Mouse (Mus musculus): ENCODE measurements at regions not wholly inside any gene's neighbourhood (a gene's known extent, or its start where the extent isn't known, plus 50 kb on each side); places are given as distances from the start of the nearest gene placed in this dataset.

DNA sequence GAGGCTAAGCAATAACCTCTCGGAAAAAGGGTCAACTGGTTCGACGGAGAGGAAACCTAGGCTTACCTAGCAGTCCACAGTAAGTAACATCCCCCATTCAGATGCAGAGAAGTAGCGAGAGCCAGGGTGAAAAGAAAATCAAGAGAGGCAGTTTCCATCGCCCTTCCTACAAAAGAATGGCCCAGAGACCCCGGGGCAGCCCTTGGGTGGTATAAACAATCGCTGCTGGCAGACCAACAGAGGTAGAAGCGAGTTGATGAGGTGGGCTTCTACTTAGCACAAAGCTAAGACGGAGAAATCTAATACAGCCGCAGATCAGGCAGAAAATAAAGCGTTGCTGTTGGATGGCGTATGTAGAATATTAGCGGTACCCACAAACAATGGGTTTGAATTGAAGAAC lies 57.8 kb upstream of the Arl15 start:
- DNase-seq (ENCODE audit: low spot score) = no peak

DNA sequence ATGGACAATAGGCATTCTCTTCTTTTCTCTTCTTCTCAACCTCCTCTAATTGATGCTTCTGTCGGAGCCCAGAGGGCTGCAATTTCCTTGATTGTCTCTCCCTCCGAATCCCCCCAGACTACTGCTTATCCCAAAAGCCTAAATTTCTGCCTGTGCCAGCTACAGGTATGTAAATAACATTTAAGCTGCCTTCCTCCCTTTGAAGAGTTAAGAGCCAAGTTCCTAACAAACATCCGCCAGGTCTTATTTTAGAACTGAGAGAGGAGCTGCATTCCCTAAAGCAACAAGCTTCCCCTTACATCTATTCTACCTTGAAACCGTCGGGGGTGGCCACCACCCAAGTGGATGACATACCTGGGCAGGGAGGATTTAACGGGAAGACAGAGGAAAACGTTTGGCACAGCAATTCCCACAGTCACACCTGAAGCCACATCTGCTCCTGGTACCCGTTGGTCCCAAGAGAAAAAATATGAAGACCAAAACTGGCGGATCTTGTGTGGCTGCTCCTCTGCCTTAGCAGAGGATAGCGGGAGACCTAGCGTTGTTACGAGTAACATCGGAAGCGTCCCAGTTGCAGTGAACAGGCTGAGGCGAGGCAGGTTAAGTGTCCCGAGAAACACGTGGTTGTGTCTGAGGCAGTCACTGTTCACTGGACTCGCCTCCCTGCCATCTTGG lies 58.6 kb upstream of the Arl15 start:
- DNase-seq (ENCODE audit: low spot score) = no peak

DNA sequence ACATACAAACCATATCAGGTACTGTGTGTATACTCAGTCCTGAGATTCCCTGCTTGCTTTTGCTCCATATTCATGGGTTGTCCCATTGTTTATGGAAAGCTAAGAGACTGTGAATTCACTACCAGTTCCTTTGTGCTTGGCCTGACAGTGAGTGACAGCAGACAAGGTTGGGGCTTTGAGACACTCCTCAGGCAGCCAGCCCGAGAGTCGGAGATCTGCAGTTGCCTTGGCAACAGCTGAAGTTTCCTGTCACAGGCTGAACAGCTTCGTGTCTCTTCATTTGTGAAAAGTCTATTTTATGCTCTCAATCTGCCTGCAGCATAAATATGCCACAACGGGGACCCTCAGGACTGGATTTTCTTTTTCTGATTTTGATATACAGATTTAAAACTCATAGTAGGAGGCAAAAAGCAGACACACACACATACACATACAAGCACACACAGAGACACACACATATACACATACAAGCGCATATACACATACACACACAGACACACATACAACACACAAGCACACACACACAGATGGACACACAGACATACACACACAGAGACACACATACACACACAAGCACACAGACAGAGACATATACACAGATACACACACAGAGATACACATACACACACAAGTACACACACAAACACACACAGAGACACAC lies 60.0 kb upstream of the Arl15 start:
- no peak for DNase-seq (ENCODE audit: low spot score)

DNA sequence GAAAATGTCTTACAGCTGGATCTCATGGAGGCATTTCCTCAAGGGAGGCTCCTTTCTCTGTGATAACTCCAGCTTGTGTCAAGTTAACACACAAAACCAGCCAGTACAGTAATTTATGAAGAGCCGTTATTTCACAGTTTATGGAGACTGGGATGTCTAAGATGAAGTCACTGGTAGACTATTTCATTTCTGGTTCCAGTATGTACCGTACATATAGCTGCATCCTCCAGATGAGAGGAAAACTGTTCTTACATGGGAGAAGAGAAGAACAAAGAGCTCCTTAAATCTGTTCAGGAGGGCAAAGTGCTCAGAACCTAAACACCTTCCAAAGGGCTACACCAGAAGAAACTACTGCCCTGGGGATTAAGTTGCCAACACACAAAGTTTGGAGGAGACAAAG lies 60.6 kb upstream of the Arl15 start:
- no peak for DNase-seq (ENCODE audit: low spot score)

DNA sequence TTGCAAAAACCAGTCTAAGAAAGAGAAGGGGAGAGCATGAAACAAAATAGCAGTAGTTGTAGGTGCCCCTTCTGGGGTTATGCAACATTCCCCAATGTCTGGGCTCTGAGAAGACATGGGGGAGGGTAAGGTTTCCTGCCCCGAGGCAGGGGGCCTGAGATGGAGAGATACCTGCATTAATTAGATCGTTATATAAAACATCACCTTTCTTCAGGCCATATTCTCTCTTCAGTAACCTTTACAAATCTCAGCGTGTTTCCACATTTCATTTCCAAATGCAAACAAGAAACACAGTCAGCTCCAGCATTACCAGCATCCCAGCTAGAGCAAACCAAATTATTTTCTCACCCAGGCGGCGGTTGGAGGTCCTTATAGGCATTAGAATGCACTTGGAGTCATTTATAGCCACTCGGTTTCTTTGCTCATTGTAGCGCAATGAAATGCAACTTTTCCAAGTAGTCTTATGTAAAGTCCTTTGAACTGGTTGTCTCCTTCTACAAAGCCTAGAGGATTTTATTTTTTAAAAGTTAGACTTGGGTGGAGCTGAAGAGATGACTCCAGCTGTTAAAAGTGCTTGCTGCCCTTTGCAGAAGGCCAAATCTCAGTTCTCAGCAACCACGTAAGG lies 63.4 kb upstream of the Arl15 start:
- DNase-seq (ENCODE audit: low spot score) = peak; percentile 4

DNA sequence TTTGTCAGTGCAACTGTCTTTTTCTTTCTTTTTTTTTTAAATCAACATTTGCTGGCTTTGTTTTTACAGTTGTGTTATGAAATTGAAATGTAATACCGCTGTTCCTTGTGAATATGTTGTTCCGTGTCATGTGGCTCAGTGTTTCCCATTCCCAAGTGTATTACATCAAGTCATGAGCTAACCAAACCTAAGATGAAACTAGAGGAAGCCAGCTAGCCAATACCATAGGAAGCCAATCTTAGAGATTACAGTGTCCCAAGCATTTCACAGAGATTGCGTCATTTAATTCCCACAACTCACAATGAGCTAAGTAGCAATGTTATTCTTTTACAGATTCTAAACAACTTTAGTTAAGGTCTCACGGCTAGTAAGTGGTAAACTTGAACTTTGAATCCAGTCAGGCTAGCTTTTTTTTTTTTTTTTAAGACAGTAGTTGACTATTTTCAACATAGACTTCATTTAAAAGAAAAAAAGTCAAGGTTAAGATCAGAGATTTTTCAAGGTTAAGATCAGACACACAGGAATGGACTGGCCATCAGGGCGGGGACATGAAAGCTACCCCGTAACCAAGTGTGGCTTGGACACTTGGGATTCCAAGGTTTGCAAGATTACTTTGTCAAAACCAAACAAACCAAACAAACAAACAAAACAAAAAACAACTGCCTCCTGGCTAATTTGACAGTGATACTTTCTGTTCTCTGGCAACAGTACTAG lies 64.1 kb upstream of the Arl15 start:
- peak; percentile 57 for DNase-seq (ENCODE audit: low spot score)

DNA sequence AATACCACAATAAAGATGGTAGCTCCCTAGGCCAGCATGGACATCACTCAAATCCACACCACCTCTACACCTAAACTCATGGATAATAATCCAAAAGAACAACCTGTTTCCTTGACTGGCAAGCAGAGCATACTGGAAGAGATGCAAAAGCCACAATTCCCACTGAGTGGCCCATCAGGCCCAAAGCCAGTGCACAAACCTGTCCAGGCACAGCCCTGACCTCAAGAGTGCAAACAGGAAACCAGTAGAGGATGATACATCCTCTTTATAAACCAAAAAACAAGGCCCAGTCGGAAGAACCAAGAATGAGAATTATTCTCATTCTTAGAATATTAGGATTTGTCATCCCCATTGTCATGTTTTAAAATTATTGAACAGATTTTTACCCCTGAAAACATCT lies 64.7 kb upstream of the Arl15 start:
- peak; percentile 7 for DNase-seq (ENCODE audit: low spot score)

DNA sequence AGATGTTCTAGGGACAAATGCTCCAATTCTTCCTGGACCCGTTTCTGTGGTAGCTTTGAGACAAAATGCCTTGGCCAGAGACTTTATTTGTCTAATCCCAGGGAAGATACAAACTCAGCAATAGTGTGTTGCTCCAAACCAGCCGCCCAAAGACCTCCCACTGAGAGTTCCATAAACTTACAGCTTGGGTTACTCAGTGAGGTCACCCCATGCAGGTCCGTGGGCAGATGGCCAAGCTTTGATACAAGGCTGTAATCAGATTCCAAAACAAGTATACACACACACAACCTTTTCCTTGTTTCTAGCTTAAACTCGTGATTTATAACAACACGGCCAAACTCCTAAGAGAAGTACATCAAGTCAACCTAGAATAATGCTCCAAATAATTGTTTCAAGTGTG lies 64.6 kb upstream of the Hspb3 start:
- DNase-seq (ENCODE audit: low spot score) = peak; percentile 71

DNA sequence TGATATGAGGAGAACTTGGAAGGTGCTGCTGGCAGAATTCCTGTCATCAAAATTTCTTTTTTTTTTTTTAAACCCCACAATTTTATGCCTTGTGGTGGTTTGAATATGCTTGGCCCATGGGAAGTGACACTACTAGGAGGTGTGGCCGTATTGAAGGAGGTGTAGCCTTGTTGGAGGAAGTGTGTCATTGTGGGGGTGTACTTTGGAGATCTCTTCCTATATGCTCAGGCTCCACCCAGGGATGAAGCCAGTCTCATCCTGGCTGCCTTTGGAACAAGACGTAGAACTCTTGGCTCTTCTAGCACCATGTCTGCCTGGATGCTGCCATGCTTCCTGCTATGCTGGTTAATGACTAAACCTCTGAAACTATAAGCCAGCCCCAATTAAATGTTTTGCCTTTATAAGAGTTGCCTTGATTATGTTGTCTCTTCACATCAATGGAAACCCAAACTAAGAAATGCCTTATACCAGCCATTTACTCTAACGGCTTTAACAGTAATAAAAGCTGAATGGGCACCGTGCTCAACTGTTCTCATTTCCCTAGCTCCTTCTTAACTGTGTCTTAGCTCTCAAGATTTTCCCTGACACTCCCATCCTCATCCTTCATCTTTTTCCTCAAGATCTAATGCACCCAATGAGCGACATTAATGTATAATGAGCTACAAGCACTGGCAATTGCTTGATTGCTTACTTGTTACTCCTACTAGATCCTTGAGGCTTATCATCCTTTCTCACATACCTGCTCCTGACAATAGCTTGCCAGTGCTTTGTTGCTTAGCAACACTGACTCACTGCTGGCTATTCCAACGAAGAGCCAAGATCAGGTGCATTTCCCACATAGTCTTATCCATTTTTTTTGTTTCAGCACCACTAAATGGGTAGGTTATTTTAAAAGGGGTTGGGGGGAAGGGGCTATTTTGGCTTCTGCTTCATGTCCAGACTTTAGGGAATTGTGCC lies 61.7 kb upstream of the Hspb3 start:
- no peak for DNase-seq (ENCODE audit: low spot score)

DNA sequence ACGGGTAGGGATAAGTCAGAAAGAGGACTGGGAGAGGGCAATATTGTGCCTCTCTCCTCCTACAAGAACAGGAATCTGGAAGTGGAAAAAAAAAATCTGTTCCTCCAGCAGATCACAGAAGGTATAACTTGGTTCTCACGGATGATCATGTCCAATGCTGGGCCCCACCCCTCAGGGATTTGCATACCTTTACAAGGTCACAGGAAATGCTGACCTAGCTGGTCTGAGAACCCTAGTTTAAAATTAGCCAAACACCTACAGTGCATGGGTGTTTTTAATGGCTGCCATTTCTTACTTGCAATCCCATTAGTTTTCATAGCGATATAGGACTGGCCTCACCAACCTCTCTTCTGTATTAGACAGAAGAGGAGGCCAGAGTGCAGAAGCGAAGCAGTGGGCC lies 51.8 kb upstream of the Hspb3 start:
- DNase-seq (ENCODE audit: low spot score) = no peak

DNA sequence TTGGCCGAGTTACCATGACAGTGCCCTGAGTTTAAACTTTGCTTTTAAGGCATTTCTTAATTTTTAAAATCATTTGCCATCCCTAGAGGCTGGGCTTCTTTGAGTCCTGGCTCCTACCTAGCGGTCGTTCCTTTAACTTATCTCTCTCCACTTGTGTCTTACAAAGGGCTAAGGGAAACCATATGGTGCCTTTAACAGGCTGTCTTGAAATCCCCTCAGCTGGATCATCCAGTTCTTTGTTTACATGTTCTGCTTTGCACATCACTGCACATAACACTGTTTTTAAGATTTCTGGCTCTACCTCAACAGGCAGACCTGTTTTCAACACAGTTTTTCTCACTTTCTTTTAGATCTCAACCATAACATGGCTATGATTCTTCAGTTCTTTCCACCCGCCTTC lies 50.4 kb upstream of the Hspb3 start:
- no peak for DNase-seq (ENCODE audit: low spot score)

All from gastrocnemius, adult 18-20 months (tissue).